11 mouse cellular contexts compared by ENCODE assay signal in the genomic region with DNA sequence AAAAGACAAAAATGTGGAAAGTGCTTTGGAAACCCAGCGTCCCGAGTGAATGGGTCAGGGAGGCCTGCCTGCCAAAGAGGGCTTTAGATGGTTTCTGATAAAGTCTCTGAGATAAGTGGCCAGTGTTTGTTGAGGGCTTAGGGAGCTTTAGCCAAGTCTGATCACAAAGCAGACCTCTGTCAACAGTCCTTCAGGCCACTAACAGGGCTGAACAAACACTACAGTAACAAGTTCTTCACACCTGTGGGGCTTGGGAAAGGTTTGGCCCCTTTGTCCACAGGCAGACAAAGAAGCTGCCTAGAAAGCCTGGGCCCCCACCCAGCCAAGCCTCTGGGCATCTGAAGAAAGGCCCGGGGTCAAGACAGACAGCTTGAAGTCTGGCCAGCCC.
DNase-seq lines count a peak whose midpoint lies in the region; ATAC-seq and TF ChIP-seq lines count a peak whose summit lies in the region.
"Had no signal": no experiment of that assay in that cellular context is flagged by ENCODE, and none has a peak within 500 bp of the region (broad histone marks: within the 10 kb centered on the region; RNA-seq: fewer than 3 reads in every experiment).

No protein-coding gene starts in this region.

- H3K4me3 ChIP-seq in gastrocnemius, adult 2 months, result no peak overlapping the region
- H3K4me3 ChIP-seq in intestine, embryonic 14.5 days (ENCODE audit: low read depth, low read length), result no peak overlapping the region
- H3K4me3 ChIP-seq in intestine, embryonic 16.5 days (ENCODE audit: low read length), result no peak overlapping the region
- no peak overlapping the region for H3K4me3 ChIP-seq in brown adipose tissue, adult 24 weeks (ENCODE audit: insufficient read depth, low read depth, low read length)
- H3K4me3 ChIP-seq: limb, embryonic 10.5 days had no signal

- intact Hi-C loops in gastrocnemius, adult 2 months (cut with DNase I), result no loop called here

- ATAC-seq in intestine, embryonic 14.5 days (replicated peaks; ENCODE audit: low FRiP score, low TSS enrichment, low read depth), result no peak
- no peak for ATAC-seq in intestine, embryonic 16.5 days

- no peaks in the 10 kb centered on the region for H3K27me3 ChIP-seq in intestine, embryonic 14.5 days (replicated peaks; ENCODE audit: control insufficient read depth, insufficient read depth, low read length)
- H3K27me3 ChIP-seq in intestine, embryonic 16.5 days (replicated peaks; ENCODE audit: control insufficient read depth, insufficient read depth, low read length), result no peaks in the 10 kb centered on the region

- H3K9me3 ChIP-seq in intestine, embryonic 14.5 days (ENCODE audit: control insufficient read depth, low read length), result no peaks in the 10 kb centered on the region
- no peaks in the 10 kb centered on the region for H3K9me3 ChIP-seq in intestine, embryonic 16.5 days (ENCODE audit: control insufficient read depth, low read length)
- H3K9me3 ChIP-seq: limb, embryonic 10.5 days had no signal

- no peak overlapping the region for H3K4me2 ChIP-seq in intestine, embryonic 14.5 days (ENCODE audit: low read length)
- H3K4me2 ChIP-seq in intestine, embryonic 16.5 days (ENCODE audit: low read depth, low read length), result no peak overlapping the region

- no peak for DNase-seq in gastrocnemius, adult 2 months
- no peak for DNase-seq in gastrocnemius, adult 18-20 months (ENCODE audit: low spot score)
- no peak for DNase-seq in intestine, embryonic 14.5 days (ENCODE audit: low spot score)
- peak; percentile 78 for DNase-seq in lung, postnatal 36 days
- DNase-seq in cerebellum, adult 11-12 months, result no peak
- no peak for DNase-seq in spleen, adult 12 weeks (ENCODE audit: low spot score)
- DNase-seq: cerebellum, postnatal 36 days; thymus, adult 2 months had no signal

- peaks cover 12% of the 10 kb centered on the region for H3K4me1 ChIP-seq in intestine, embryonic 14.5 days (replicated peaks; ENCODE audit: control insufficient read depth, insufficient read depth, low read length)
- peaks cover 8% of the 10 kb centered on the region; the same call in 1 of the 2 replicates for H3K4me1 ChIP-seq in intestine, embryonic 16.5 days (ENCODE audit: control insufficient read depth, insufficient read depth, low read length)
- peaks cover 18% of the 10 kb centered on the region; the same call in 1 of the 2 replicates for H3K4me1 ChIP-seq in brown adipose tissue, adult 24 weeks (ENCODE audit: control insufficient read depth, insufficient read depth, insufficient read length, low read length)

- H3K9ac ChIP-seq in intestine, embryonic 14.5 days (ENCODE audit: low read length), result no peak overlapping the region
- H3K9ac ChIP-seq in intestine, embryonic 16.5 days (ENCODE audit: low read depth, low read length), result no peak overlapping the region

- H3K27ac ChIP-seq in gastrocnemius, adult 2 months, result peak overlapping the region; percentile 79
- peak overlapping the region; percentile 27; the same call in 1 of the 2 replicates for H3K27ac ChIP-seq in intestine, embryonic 14.5 days (ENCODE audit: low read depth)
- no peak overlapping the region for H3K27ac ChIP-seq in intestine, embryonic 16.5 days (ENCODE audit: low read length)
- H3K27ac ChIP-seq in brown adipose tissue, adult 24 weeks (replicated peaks; ENCODE audit: low read depth, low read length), result peak overlapping the region; percentile 87
- H3K27ac ChIP-seq: limb, embryonic 10.5 days had no signal

- 40% methylated on average over 3 of the region's 3 CpGs for WGBS in intestine, embryonic 14.5 days
- WGBS in intestine, embryonic 16.5 days, result 31% methylated on average over 3 of the region's 3 CpGs

- H3K36me3 ChIP-seq in intestine, embryonic 14.5 days (ENCODE audit: control insufficient read depth, insufficient read depth, low read length), result no peaks in the 10 kb centered on the region
- no peaks in the 10 kb centered on the region for H3K36me3 ChIP-seq in intestine, embryonic 16.5 days (ENCODE audit: control insufficient read depth, insufficient read depth, low read length)
- H3K36me3 ChIP-seq: limb, embryonic 10.5 days had no signal

- TF ChIP-seq CTCF in gastrocnemius, adult 2 months (IDR thresholded peaks at IDR 0.05), result no peak
